Mouse (Mus musculus): Measurements from ENCODE around the gene Negr1. TPM values are rescaled to one million over a fixed set of nuclear protein-coding genes. Genes with fewer than 3 reads are reported as not detected.

Negr1 gene
- polyA plus RNA-seq (2014; fragmentation: Nextera tagmentation; extraction: Ambion mirVana) = 4.1 and 4.2 TPM in 2 replicates

DNA sequence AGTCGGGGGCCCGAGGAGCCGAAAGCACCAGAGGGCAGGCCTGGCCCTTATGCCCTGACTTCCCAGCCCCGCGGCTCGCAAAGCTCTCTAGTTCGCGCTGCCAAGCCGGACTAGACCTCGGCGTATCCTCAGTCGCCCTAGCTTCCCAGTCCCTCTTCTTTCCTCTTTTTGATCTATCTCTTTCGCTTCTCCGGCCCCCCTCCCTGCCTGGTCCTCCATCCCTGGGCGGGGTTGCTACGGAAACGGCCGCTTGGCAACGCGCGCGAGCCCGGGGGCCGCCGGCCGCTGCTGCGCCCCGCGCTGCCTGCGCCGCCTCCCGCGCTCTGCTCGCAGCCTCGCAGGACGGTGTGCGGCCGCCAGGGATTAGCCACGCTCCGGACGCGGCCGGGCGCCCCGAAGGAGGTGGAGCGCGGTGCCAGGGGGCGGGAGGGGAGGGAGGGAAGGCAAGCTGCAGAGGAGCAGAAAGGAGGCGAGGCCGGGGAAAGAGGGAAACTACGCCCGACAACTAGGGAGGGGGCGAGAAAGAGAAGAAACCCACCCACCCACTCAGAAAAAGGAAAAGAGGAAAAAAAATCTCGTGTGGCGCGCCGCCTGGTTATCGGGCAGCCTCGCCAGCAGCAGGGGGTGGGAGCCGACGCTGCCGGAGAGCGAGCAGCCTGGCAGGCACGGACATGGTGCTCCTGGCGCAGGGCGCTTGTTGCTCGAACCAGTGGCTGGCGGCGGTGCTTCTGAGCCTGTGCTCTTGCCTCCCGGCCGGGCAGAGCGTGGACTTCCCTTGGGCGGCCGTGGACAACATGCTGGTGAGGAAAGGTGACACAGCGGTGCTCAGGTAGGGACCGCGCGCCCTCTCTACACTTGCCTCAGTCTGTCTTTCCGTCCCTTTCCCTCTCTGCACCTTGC lies at the start of gene Negr1:
Gene Negr1, plus strand, starts transcription at position 271 of the 900 bp plus-strand sequence.
- Histone ChIP-seq H3K36me3 (ENCODE audit: control insufficient read depth, insufficient read depth, low read length) (no peaks in the 10 kb centered on the region), H3K4me2 (ENCODE audit: low read depth) (peak within 1 kb of the TSS; percentile 74), H3K4me3 (ENCODE audit: low read depth, low read length) (peak within 1 kb of the TSS; percentile 45), H3K9me3 (ENCODE audit: control insufficient read depth, low read length) (no peaks in the 10 kb centered on the region), H3K27ac (ENCODE audit: low read depth, low read length) (peak within 1 kb of the TSS; percentile 67), H3K4me1 (ENCODE audit: control insufficient read depth, insufficient read depth, low read length) (no peaks in the 10 kb centered on the region), H3K27me3 (ENCODE audit: control insufficient read depth, insufficient read depth, low read length) (0 out of 2 replicates have a peak, but pooled peaks cover 2% of the 10 kb centered on the region), H3K9ac (ENCODE audit: low read length) (peak within 1 kb of the TSS; percentile 40)
- DNase-seq (ENCODE audit: low spot score) = peak; percentile 86
- WGBS = under 1% methylated on average over 74 of the region's 79 CpGs
- ATAC-seq (ENCODE audit: insufficient read depth, low FRiP score, low TSS enrichment) = peak; percentile 91

DNA sequence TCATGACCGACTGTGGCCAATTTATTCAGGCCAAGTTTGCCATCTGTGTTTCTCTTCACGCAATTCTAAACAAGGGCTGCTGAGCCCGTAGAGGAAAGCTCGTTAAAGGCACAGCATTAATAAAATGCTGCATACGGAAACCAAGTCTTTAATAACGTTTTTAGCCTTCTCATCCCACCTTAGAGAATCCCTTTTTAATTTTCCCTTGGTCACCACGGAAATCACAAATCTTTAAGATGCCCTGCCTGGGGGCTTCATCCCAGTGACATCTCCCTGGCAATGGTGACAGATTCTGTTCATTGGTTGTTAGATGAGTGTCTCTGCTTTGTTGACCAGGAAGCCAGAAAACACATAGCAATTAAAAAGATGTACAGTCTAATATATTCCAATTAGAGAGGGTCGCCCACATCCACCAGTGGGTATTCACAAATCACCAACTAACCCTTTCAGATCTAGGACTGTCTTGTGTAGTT lies 35.1 kb upstream of the Negr1 start:
- H3K36me3 ChIP-seq (ENCODE audit: control insufficient read depth, insufficient read depth, low read length) = no peaks in the 10 kb centered on the region
- no peak overlapping the region for H3K4me3 ChIP-seq (ENCODE audit: low read depth, low read length)
- no peaks in the 10 kb centered on the region for H3K27me3 ChIP-seq (ENCODE audit: control insufficient read depth, insufficient read depth, low read length)
- DNase-seq (ENCODE audit: low spot score) (no peak), ATAC-seq (ENCODE audit: insufficient read depth, low FRiP score, low TSS enrichment) (peak; percentile 24; the same call in 1 of the 2 replicates)
- H3K9me3 ChIP-seq (ENCODE audit: control insufficient read depth, low read length) = no peaks in the 10 kb centered on the region
- WGBS = 74% methylated on average over 8 of the region's 8 CpGs
- H3K9ac ChIP-seq (ENCODE audit: low read length) = no peak overlapping the region
- H3K4me2 ChIP-seq (ENCODE audit: low read depth) = no peak overlapping the region
- no peaks in the 10 kb centered on the region for H3K4me1 ChIP-seq (ENCODE audit: control insufficient read depth, insufficient read depth, low read length)
- no peak overlapping the region for H3K27ac ChIP-seq (ENCODE audit: low read depth, low read length)

DNA sequence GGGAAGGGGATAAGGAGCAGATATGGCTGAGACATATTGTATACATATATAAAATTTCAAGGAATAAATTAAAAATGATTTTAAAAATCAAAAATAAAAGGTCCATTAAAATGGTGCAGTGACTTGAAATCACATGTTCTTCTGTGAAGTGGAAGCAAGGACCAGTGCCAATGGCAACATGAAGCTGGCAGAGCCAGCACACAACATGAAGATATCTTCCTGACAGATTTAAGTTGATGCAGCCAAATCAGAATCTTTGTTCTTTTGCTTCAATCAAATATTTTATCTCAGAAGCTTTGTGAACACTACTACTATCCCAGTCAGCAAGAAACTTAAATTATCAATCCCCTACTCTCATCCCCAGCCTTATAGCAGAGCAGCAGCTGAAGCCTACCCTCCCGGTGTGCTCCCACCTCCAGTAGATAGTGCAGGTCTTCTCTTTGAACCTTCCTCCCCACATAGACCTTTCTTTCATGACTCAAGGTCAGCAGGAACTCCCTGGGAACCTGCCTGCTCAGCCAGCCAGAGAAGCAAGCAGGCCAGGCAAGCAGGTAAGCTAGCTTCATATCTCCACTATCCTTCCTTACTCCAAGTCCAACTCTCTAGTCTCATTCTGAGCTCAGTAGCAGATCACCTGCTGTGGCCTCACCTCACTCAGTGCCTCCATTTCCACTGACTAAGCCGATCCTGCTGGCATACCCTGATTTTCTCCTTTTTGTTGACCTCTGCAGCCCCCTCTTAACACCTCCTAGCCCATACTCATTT lies 34.2 kb upstream of the Negr1 start:
- H3K4me1 ChIP-seq (ENCODE audit: control insufficient read depth, insufficient read depth, low read length) = no peaks in the 10 kb centered on the region
- H3K9me3 ChIP-seq (ENCODE audit: control insufficient read depth, low read length) = no peaks in the 10 kb centered on the region
- H3K4me2 ChIP-seq (ENCODE audit: low read depth) = no peak overlapping the region
- DNase-seq (ENCODE audit: low spot score) (no peak), ATAC-seq (ENCODE audit: insufficient read depth, low FRiP score, low TSS enrichment) (no peak)
- no peaks in the 10 kb centered on the region for H3K27me3 ChIP-seq (ENCODE audit: control insufficient read depth, insufficient read depth, low read length)
- no peak overlapping the region for H3K4me3 ChIP-seq (ENCODE audit: low read depth, low read length)
- WGBS = 85% methylated on average over 2 of the region's 2 CpGs
- H3K9ac ChIP-seq (ENCODE audit: low read length) = no peak overlapping the region
- no peaks in the 10 kb centered on the region for H3K36me3 ChIP-seq (ENCODE audit: control insufficient read depth, insufficient read depth, low read length)
- H3K27ac ChIP-seq (ENCODE audit: low read depth, low read length) = no peak overlapping the region

DNA sequence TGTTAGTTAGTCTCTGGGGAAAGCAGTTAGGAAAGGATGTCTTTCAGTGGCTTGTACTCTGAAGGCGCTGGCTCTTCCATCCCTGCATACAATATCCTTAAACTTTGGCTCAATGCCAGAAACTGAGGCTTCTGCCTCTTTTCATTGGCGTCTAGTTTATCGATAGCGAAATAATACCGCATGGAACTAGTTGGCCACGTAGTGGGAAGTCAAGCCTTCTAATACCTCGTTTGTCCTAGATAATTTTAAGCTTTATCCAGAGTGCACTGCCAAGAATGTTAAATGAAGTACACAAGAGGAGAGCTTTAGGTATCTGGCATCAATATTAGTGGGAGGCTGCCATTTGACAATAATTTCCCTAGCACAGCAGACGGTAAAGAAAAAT lies 2.2 kb upstream of the Negr1 start:
- 0 out of 2 replicates have a peak, but pooled peaks cover 2% of the 10 kb centered on the region for H3K27me3 ChIP-seq (ENCODE audit: control insufficient read depth, insufficient read depth, low read length)
- ATAC-seq (ENCODE audit: insufficient read depth, low FRiP score, low TSS enrichment) (no peak), DNase-seq (ENCODE audit: low spot score) (peak; percentile 12)
- WGBS = 30% methylated on average over 8 of the region's 8 CpGs
- no peaks in the 10 kb centered on the region for H3K9me3 ChIP-seq (ENCODE audit: control insufficient read depth, low read length)
- H3K4me3 ChIP-seq (ENCODE audit: low read depth, low read length) = 0 out of 2 replicates have a peak overlapping the region, but pooled peaks have one; percentile 45
- H3K9ac ChIP-seq (ENCODE audit: low read length) = no peak overlapping the region
- no peak overlapping the region for H3K27ac ChIP-seq (ENCODE audit: low read depth, low read length)
- no peaks in the 10 kb centered on the region for H3K36me3 ChIP-seq (ENCODE audit: control insufficient read depth, insufficient read depth, low read length)
- no peaks in the 10 kb centered on the region for H3K4me1 ChIP-seq (ENCODE audit: control insufficient read depth, insufficient read depth, low read length)
- peak overlapping the region; percentile 74; the same call in 1 of the 2 replicates for H3K4me2 ChIP-seq (ENCODE audit: low read depth)

DNA sequence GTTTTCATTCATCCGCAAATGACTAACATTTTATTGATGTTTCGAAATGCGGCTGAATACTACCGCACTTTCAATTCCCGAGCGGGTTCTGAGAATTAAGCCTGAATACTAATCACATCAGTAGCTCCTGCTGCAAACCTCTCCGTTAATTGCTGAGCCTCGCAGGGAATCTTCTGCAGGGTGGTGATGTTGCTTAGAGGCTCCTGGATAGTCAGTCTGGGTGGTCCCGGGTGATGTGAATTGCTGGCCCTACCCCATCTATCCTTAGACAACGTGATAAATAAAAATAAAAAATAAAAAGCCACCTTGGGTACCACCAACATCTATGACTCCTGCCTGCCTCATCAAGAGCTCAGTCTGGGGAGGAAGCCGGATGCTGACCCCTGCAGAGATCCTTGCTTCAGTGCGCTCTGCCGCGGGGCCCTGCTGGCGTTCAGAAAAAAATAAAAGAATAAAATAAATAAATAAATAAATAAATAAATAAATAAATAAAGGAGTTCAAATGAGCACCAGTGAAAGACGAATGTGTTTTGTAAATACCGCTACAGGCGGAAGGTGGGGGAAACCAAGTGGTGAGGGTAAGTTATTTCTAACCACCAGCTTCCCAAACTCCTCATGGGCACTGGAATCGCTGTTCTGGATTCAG lies 1.6 kb upstream of the Negr1 start:
- 0 out of 2 replicates have a peak, but pooled peaks cover 2% of the 10 kb centered on the region for H3K27me3 ChIP-seq (ENCODE audit: control insufficient read depth, insufficient read depth, low read length)
- ATAC-seq (ENCODE audit: insufficient read depth, low FRiP score, low TSS enrichment) (0 out of 2 replicates have a peak, but pooled peaks have one; percentile 17), DNase-seq (ENCODE audit: low spot score) (peak; percentile 38)
- no peak overlapping the region for H3K27ac ChIP-seq (ENCODE audit: low read depth, low read length)
- H3K9ac ChIP-seq (ENCODE audit: low read length) = peak overlapping the region; percentile 40; the same call in 1 of the 2 replicates
- H3K4me1 ChIP-seq (ENCODE audit: control insufficient read depth, insufficient read depth, low read length) = no peaks in the 10 kb centered on the region
- H3K4me2 ChIP-seq (ENCODE audit: low read depth) = peak overlapping the region; percentile 74
- no peaks in the 10 kb centered on the region for H3K9me3 ChIP-seq (ENCODE audit: control insufficient read depth, low read length)
- H3K4me3 ChIP-seq (ENCODE audit: low read depth, low read length) = peak overlapping the region; percentile 45
- 4% methylated on average over 19 of the region's 19 CpGs for WGBS
- no peaks in the 10 kb centered on the region for H3K36me3 ChIP-seq (ENCODE audit: control insufficient read depth, insufficient read depth, low read length)

DNA sequence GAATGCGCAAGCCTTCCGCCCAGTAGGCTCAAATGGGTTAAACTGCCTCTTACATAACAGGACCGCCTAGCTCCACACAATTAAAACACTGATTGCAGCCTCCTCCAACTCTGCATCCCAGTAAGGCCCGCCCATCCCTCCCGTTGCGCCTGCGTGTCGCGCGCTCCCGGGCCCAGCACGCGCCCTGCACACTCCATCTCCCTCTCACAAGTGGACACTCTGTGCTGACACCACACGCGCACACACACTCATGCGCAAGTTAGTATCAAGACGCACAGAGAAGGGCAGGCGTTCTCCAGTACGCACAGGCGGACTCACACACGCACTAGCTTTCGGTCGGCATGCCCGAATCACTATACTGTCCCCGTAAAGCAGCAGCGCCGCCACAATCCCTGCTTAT lies 828 bp upstream of the Negr1 start:
- Histone ChIP-seq H3K36me3 (ENCODE audit: control insufficient read depth, insufficient read depth, low read length) (no peaks in the 10 kb centered on the region), H3K9me3 (ENCODE audit: control insufficient read depth, low read length) (no peaks in the 10 kb centered on the region), H3K27me3 (ENCODE audit: control insufficient read depth, insufficient read depth, low read length) (0 out of 2 replicates have a peak, but pooled peaks cover 2% of the 10 kb centered on the region), H3K4me2 (ENCODE audit: low read depth) (peak overlapping the region; percentile 74), H3K4me3 (ENCODE audit: low read depth, low read length) (peak overlapping the region; percentile 45), H3K27ac (ENCODE audit: low read depth, low read length) (peak overlapping the region; percentile 67; the same call in 1 of the 2 replicates), H3K4me1 (ENCODE audit: control insufficient read depth, insufficient read depth, low read length) (no peaks in the 10 kb centered on the region), H3K9ac (ENCODE audit: low read length) (peak overlapping the region; percentile 40)
- WGBS = under 1% methylated on average over 27 of the region's 27 CpGs
- ATAC-seq (ENCODE audit: insufficient read depth, low FRiP score, low TSS enrichment) = peak; percentile 79
- peak; percentile 85 for DNase-seq (ENCODE audit: low spot score)

DNA sequence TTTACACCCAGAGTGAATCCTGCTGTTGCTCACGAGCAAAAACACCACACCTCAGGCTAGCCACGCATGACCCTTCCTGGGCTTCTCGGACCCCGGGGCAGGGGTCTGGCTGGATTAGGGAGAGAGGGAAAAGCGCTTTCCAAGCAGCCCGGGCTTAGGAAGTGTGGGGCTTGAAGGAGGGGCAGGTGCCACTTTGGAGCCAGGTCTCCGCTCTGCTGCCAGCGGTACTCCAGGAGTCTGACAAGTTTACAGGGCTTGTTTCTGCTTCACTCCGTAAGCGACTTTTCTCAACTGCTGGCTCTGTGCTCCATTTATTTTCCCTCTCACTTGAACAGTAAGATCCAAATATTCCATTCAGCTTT lies 811 bp downstream of the Negr1 start:
- peak overlapping the region; percentile 45 for H3K4me3 ChIP-seq (ENCODE audit: low read depth, low read length)
- H3K4me2 ChIP-seq (ENCODE audit: low read depth) = peak overlapping the region; percentile 74
- no peak overlapping the region for H3K27ac ChIP-seq (ENCODE audit: low read depth, low read length)
- peak; percentile 0; the same call in 1 of the 2 replicates for ATAC-seq (ENCODE audit: insufficient read depth, low FRiP score, low TSS enrichment)
- H3K36me3 ChIP-seq (ENCODE audit: control insufficient read depth, insufficient read depth, low read length) = no peaks in the 10 kb centered on the region
- peak overlapping the region; percentile 37 for H3K9ac ChIP-seq (ENCODE audit: low read length)
- H3K27me3 ChIP-seq (ENCODE audit: control insufficient read depth, insufficient read depth, low read length) = 0 out of 2 replicates have a peak, but pooled peaks cover 2% of the 10 kb centered on the region
- no peaks in the 10 kb centered on the region for H3K4me1 ChIP-seq (ENCODE audit: control insufficient read depth, insufficient read depth, low read length)
- 0% methylated on average over 10 of the region's 10 CpGs for WGBS
- DNase-seq (ENCODE audit: low spot score) = no peak
- no peaks in the 10 kb centered on the region for H3K9me3 ChIP-seq (ENCODE audit: control insufficient read depth, low read length)

DNA sequence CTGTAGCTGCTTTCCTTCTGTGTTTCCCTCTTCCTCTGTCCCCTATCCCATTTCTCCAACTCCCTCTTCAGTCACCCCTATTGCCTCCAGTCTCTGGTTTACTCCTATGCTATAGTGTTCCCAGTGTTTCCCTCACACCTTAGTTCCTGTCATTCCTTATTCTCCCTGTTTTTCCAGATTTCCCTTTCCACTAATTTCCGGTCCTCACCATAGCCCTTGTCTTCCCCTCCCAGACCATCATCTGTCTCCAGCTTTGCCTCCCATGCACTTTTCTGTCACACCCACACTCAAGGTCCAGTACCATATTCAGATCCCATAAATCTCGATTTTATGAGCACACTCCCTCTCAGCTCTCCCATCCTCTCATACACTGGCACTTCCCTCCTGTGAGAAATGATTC lies 1.2 kb downstream of the Negr1 start:
- Histone ChIP-seq H3K4me3 (ENCODE audit: low read depth, low read length) (peak overlapping the region; percentile 45), H3K36me3 (ENCODE audit: control insufficient read depth, insufficient read depth, low read length) (no peaks in the 10 kb centered on the region), H3K9ac (ENCODE audit: low read length) (no peak overlapping the region), H3K4me1 (ENCODE audit: control insufficient read depth, insufficient read depth, low read length) (no peaks in the 10 kb centered on the region), H3K27me3 (ENCODE audit: control insufficient read depth, insufficient read depth, low read length) (0 out of 2 replicates have a peak, but pooled peaks cover 2% of the 10 kb centered on the region), H3K4me2 (ENCODE audit: low read depth) (peak overlapping the region; percentile 74), H3K27ac (ENCODE audit: low read depth, low read length) (no peak overlapping the region), H3K9me3 (ENCODE audit: control insufficient read depth, low read length) (no peaks in the 10 kb centered on the region)
- DNase-seq (ENCODE audit: low spot score) = no peak
- no peak for ATAC-seq (ENCODE audit: insufficient read depth, low FRiP score, low TSS enrichment)
- WGBS = 24% methylated on average over 2 of the region's 2 CpGs

All from neural tube, embryonic 11.5 days (tissue).